Mouse (Mus musculus): ENCODE measurements around the gene Magea3. TPM values are rescaled to one million over a fixed set of nuclear protein-coding genes. Genes with fewer than 3 reads are reported as not detected.
"Not testable (repeated sequence)": the region's sequence is repeated elsewhere in the genome, so short reads cannot be mapped to it uniquely, and the experiment has no call there.

The Magea3 gene
- total RNA-seq (2021) = not detected
- long read RNA-seq, experiment 1 = 0 reads
- long read RNA-seq, experiment 2 = 0 reads

DNA sequence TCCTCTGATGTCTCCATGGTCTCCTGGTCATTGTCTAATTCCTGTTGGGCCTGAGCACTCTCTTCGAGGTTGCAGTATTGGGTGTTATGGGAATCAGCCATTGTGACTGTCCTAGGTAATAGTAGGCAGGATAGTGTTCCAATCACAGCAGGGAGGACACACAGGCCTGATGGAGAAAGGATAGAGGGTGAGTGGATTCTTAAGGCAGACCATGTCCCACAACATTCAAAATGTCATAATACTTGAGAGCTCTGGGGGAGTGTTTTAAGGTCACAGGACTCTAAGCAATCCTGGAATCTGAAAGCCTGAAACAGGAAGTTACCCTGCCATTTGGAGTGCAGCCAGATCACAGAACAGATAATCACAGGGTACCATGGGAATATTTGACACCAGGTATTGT is at the start of gene Magea3:
Gene Magea3 (minus strand): TSS at position 101 of the 400 bp plus-strand sequence.
- DNase-seq = not testable (repeated sequence)

DNA sequence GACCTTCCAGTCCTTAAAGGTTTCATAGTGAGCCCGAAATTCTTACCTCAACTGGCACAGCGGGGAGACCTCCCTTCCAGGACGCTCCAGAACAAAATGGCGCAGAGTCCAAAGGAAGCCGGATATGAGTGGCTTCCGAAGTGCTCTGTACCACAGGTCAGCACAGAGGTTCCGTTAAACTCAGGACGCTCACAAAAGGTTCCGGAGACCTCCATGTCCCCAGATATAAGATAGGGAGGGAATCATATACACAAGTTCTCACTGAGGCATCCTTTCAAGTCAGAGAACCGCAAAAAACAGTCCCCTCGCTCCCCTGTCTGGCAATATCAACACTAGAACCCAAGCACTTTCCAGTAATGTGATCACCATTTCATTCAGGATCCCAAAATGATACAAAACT is 46.4 kb upstream of the Magea3 start, which contains the start of gene Magea8:
Gene Magea8 (minus strand): TSS at position 101 of the 400 bp plus-strand sequence.
- DNase-seq = not testable (repeated sequence)

DNA sequence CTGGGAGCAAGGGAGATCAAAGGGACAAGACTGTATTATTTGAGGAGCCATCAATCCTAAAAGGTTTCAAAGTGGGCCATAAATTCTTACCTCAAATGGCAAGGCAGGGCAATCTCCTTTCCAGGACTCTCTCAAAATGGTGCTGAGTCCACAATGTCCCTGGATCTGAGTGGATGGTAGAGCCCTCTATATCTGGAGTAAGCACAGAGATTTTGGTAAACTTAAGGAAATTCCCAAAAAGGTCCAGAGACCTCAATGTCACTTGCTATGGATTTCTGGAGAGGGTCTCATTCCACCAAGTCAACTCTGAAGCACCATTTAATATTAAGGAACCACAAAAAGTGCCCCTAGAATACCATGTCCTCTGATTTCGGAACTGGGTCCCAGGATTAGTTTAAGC is 13.4 kb downstream of the Magea3 start, which contains the start of gene Magea6:
Gene Magea6 (minus strand): TSS at position 101 of the 400 bp plus-strand sequence.
- not testable (repeated sequence) for DNase-seq

Other genes with a start within 250 kb of the Magea3 start
- gene Cldn34b1, start 59.2 kb downstream of the Magea3 start, total RNA-seq (2021) = not detected
- gene Magea6, start 13.5 kb downstream of the Magea3 start, total RNA-seq (2021) = not detected
- not detected for gene Magea8, start 46.3 kb upstream of the Magea3 start, total RNA-seq (2021)
- not detected for gene Magea5, start 113.6 kb upstream of the Magea3 start, total RNA-seq (2021)
- gene Magea1, start 140.3 kb upstream of the Magea3 start, total RNA-seq (2021) = not detected
- gene Magea2, start 144.2 kb upstream of the Magea3 start, total RNA-seq (2021) = not detected
- not detected for gene Cldn34b2, start 178.9 kb upstream of the Magea3 start, total RNA-seq (2021)

Measured in heart, adult 18-20 months (tissue).